Mouse (Mus musculus) cerebral cortex, adult 2 months (tissue): ENCODE data around the gene Prkce.

Experiments
- WGBS: fragments of 180-500 bp; shearing (Covaris S2); methylation state at CpG from one replicate; pipeline ENCODE4 v1.1.7; 2018; 5-methylcytosine and 5-hydroxymethylcytosine counted together

Prkce gene

GRCm38 (mm10) chr17:86300774-86301595, 133.4 kb downstream of the Prkce start:
- 30% methylated on average over 22 of the region's 22 CpGs for WGBS

GRCm38 (mm10) chr17:86302266-86302665, 134.7 kb downstream of the Prkce start:
- WGBS: 67% methylated on average over 11 of the region's 11 CpGs

- 75% methylated on average over 14 of the region's 14 CpGs for WGBS
Measured at GRCm38 (mm10) chr17:86302861-86303331, 135.3 kb downstream of the Prkce start.

- 87% methylated on average over 19 of the region's 19 CpGs for WGBS
Measured at GRCm38 (mm10) chr17:86303401-86304243, 136.0 kb downstream of the Prkce start.

- WGBS: 44% methylated on average over 17 of the region's 17 CpGs
Measured at GRCm38 (mm10) chr17:86304923-86305630, 137.5 kb downstream of the Prkce start.

GRCm38 (mm10) chr17:86306161-86306560, 138.6 kb downstream of the Prkce start:
- WGBS: 73% methylated on average over 7 of the region's 7 CpGs

GRCm38 (mm10) chr17:86313413-86314139, 146.0 kb downstream of the Prkce start:
- WGBS: 50% methylated on average over 8 of the region's 8 CpGs

GRCm38 (mm10) chr17:86315874-86316273, 148.3 kb downstream of the Prkce start:
- WGBS: 93% methylated on average over 4 of the region's 4 CpGs

- 89% methylated on average over 5 of the region's 5 CpGs for WGBS
Measured at GRCm38 (mm10) chr17:86316771-86317170, 149.2 kb downstream of the Prkce start.

GRCm38 (mm10) chr17:86317197-86317596, 149.6 kb downstream of the Prkce start:
- WGBS: 82% methylated on average over 4 of the region's 4 CpGs

GRCm38 (mm10) chr17:86319967-86320602, 152.5 kb downstream of the Prkce start:
- 51% methylated on average over 13 of the region's 13 CpGs for WGBS

GRCm38 (mm10) chr17:86322840-86323239, 155.3 kb downstream of the Prkce start:
- 66% methylated on average over 5 of the region's 5 CpGs for WGBS

GRCm38 (mm10) chr17:86323310-86323709, 155.7 kb downstream of the Prkce start:
- WGBS: 67% methylated on average over 4 of the region's 4 CpGs

GRCm38 (mm10) chr17:86323909-86324686, 156.5 kb downstream of the Prkce start:
- WGBS: 66% methylated on average over 6 of the region's 6 CpGs

GRCm38 (mm10) chr17:86324756-86325155, 157.2 kb downstream of the Prkce start:
- WGBS: 80% methylated on average over 7 of the region's 7 CpGs

- WGBS: 82% methylated on average over 10 of the region's 10 CpGs
Measured at GRCm38 (mm10) chr17:86325317-86325716, 157.7 kb downstream of the Prkce start.

GRCm38 (mm10) chr17:86327958-86328357, 160.4 kb downstream of the Prkce start:
- 91% methylated on average over 4 of the region's 4 CpGs for WGBS

- 51% methylated on average over 16 of the region's 16 CpGs for WGBS
Measured at GRCm38 (mm10) chr17:86329273-86330075, 161.9 kb downstream of the Prkce start.
